Mouse (Mus musculus) NIH3T3 (cell line): Measurements from ENCODE around the gene Gnl1.
"Not testable (repeated sequence)": the region's sequence is repeated elsewhere in the genome, so short reads cannot be mapped to it uniquely, and the experiment has no call there.

Experiments
- DNase-seq: peaks from one replicate; pipeline ENCODE4 v3.0.0-alpha.2; 2012; ENCODE audit warnings: low read depth

Gnl1 gene

DNA sequence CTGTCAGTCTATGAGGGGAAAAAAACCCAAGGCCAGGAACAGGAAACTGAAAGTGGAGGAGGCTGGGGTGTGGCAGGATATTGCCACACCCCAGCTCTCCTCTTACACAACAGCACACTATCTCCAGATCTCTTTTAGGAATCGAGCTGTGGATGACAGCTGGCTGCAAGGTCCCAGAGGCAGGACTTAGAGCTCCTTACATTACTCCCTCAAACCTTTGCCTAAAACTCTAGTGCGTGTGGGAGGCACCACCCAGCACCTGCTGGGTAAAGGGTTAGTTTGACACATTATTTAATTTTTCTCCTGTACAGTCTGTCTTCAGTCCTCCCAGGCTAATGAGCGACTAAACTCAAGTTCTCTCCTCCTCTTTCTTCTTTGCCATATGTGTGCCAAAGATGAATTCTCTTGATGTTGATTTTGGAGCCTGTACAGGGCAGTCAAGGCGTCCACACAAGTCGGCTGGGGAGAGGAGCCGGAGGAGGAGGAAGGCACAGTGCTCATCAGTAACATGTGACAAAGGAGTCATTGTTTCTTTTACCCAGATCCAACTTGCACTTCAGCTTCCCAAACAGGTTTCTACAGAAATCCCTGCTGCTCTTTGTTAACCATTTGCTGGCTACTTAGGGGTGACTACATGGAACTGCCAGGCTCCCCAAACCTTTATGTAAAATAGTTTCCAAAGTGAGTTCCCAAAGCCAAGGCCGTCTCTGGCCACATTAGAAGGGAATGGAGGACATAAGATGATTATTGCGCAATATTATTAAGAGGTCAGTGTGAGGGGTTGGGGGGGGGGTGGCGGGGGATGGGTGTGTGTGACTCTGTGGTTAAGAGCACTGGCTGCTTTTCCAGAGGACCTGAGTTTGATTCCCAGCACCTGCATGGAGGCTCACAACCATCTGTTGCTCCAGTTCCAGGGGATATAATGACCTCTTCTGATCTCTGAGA is 44.3 kb downstream of the Gnl1 start:
- peak; percentile 80 for DNase-seq

DNA sequence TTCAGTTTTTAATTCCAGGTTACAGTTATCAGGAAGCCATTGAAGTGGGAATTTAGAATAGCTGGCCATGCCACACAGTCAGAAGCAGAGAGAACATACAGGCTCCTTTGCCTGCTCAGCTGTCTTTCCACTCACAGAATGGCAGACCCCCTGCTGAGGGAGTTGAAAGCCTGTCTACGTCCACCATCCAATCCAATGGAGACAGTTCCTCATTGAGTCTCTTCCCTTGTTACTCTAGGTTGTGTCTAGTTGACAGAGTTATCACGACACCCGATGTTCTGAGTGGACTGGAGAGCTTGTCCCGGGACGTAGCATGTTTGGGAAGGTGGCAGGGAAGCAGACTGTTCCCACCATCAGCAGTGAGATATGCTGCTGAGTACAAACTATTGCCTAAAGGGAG is 45.5 kb downstream of the Gnl1 start:
- DNase-seq: no peak

DNA sequence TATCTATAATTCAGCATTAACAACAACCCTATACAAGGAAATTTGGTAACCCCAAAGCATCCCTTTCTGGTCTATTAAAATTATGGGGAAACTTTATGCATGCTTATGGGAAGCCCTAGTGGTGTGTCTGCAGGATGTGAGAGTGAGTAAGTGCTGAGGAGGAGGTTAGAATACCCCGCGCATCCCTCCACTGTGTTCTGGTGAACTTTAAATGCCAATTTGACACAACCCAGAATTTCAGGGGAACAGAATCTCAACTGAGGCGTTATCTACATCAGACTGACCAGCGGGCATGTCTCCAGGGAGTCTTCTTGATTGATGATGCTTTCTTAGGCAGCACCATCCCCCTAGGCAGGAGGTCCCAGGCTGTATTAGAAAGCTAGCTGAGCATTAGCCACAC is 46.2 kb downstream of the Gnl1 start:
- DNase-seq: no peak

DNA sequence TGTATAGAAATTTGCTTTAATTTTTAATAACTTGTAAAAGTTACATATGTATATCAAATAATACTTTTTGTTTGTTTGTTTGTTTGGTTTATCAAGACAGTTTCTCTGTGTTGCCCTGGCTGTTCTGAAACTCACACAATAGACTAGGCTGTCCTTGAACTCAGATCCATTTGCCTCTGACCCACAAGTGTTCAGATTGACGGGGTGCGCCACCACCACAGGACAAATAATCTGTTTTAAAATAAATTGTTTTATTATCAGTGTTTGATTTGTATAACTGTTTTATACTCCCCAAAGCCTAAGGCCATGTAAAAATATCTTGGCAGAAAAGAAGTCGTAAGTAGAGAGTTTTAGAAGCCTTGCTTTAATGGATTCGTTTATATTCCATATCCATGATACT is 48.0 kb downstream of the Gnl1 start:
- no peak for DNase-seq

DNA sequence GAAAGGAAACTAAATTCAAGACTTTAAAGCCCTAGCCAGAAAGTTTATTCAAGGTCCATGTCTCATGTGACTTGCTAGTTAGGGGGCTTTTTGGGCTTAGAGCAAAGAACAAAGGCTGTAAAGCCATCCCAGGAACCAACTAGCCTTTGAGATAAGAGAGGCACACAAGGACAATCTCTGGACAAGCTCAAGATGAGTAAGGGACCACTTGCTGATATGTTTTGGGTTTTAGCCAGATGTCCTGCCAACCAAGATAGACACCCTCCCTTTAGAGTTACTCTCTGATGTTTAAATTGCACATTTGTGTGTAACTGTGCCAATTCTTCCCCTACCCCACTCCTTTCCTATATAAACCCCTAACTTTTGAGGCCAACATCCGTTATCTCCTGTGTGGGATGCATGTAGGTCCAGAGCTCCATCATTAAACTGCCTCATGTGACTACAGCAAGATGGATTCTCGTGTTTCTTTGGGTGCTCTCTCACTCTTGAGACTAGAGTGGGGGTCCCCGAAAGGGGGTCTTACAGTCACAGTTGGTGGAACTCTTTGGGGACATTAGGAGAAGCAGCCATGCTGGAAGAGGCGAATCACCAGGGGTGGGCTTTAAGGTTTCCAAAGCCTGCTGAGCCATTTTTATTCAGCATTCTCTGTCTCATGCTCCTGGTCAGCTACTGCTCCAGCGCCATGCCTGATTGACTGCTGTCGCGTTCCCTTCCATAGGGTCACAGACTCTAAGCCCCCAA is 49.4 kb downstream of the Gnl1 start:
- DNase-seq: no peak

DNA sequence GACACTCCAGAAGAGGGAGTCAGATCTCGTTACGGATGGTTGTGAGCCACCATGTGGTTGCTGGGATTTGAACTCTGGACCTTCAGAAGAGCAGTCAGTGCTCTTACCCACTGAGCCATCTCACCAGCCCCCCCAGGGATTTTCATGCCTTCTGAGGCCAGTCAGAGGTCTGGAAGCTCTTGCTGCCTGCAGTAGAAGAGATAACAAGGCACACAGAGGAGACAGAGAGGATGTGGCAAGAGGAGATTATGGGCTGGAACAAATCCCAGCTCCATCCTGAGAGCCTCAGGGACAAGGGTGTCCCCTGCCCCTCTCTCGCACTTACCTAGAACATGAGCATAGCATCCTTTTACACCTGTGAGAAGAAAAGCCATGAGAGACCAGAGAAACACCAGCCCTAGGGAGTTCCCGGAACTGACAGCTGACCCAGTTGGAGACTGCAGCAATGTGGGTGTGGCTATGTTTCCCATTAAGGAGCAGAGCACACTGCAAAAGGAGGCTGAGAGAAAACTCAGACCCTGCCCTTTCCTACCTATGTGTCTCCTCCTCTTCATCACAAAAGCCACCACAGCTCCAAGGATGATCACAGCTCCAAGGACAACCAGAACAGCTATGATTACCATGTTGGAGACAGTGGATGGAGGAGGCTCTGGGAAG is 50.5 kb downstream of the Gnl1 start:
- DNase-seq: not testable (repeated sequence)

DNA sequence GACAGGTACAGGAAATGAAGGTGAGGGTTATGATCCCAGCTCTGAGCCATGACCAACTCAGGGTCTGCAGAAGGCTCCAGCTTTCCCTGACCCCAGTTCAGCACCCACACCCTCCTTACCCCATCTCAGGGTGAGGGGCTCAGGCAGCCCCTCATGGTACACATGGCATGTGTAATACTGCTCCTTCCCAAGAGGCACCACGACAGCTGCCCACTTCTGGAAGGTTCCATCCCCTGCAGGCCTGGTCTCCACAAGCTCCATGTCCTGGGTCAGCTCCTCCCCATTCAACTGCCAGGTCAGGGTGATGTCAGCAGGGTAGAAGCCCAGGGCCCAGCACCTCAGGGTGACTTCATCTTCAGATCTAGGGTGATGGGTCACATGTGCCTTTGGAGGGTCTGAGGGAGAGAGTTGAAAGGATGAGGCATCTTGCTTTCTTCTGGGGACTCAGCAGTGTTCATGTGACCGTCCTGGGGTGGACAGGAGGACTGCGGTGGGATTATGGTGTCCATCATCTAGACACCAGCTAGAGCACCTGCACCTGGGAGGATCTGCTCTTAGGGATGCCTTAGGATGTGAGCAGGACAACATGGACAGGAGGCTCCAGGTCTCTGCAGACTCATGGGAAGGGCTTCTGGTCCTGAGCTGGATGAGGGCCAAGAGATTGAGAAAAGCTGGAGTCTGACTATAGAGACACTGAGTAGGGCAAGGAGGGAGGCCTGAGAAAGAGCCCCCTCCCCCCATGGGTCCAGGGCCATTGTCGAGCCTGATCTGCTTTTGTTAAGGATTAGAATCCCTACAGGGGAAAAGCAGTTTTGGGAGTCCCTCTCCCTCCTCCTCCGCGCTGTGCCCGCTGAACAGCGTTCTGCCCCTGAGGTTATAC is 51.3 kb downstream of the Gnl1 start:
- not testable (repeated sequence) for DNase-seq

DNA sequence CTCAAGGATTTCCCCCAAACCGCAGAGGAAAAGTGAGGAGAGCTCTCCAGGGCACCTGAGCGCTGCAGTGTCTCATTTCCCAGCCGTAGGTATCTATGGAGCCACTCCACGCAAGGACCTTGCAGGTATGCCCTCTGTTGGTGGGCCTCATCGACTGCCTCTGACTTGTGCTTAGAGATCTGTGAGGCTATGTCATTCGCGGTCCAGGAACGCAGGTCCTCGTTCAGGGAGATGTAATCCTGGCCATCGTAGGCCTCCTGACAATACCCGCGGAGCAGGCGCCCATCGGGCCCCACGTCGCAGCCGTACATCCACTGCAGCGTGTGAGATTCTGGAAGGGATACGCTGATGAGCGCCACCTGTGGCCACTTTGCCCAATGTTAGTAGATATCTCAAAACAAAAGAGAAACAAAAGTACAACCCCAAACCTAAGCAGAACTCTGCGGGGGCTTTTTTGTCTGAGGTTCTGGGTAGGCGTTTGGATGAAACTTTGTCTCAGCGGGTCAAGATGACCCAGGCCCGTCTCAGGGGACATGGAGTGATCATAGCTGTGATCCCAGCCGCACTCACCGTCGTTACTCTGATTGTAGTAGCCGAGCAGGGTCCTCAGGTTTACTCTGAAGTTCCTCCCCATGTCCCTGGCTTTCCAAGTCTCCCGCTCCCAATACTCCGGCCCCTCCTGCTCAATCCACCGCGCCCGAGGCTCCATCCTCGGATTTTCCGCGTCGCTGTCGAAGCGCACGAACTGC is 52.1 kb downstream of the Gnl1 start:
- not testable (repeated sequence) for DNase-seq

DNA sequence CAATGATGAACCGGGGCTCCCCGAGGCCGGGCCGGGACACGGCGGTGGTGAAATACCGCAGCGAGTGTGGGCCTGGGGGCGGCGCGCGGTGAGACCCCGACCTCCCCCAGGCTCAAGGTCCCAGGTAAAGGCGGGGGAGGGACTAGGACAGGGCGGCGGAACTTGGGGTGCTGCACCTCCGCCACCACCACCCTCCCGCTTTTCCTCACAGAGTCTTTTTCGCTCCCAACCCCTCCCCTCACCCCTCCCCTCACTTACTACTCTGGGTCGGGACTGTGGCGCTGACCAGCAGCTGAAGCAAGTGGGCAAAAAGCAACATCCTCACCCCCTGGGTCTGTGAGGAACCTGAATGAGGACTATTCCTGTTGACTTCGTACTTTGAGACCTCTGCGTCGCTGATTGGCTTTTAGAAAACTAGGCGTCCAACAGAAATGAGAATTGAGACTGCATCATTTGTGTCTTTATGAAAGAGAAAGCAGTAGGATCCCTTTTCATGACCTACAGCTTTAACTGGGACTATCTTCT is 52.8 kb downstream of the Gnl1 start, which contains the start of gene H2-T23:
Gene H2-T23, minus strand, starts transcription at position 505 of the 525 bp plus-strand sequence.
- peak; percentile 62 for DNase-seq

DNA sequence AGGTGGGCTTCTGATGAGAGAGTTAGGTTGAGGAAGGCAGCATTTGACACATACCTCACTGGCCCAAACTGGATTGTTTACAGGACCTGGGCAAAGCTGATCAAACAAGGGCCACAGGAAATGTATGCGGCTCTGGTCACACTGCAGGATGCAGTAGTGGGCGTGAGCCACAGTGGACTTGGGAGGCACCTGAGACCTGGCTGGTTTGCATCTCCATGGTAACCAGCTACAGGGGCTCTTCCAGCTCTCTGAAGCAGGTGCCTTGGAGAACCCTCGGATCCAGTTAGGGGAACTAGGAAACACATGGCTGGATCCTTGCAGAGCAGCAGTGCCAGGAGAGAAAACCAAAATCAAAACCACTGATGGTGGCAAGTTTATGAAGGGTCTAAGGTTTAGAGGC is 54.9 kb downstream of the Gnl1 start:
- not testable (repeated sequence) for DNase-seq

DNA sequence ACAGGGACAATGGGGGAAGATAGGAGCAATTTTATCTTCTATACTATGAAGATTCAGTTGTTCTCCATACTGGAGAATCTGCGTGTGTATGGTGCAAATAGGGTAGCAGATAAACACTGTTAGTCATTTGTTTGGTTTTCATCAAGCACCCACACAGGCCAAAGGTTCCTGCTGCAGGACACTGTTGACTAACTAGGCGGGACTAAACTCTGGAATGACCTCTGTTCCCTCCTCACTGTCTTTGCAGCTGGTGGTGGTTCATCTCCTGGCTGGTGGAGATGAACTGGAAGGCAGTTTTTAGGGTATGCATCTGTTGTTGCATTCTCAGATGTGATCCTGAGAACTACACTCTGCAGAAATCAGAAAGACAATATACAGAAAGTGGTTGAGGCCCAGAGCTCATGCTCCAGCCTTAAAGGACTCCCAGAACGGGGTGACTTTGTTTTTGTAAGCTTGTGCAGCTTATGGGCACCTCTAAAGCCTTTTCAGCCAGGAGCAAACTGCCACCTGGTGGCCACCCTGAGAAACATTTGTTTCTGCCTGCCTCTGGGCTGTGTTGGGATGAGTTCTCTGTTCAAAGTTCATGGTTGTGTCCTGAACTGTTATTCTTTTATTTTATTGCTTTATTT is 55.5 kb downstream of the Gnl1 start:
- not testable (repeated sequence) for DNase-seq

DNA sequence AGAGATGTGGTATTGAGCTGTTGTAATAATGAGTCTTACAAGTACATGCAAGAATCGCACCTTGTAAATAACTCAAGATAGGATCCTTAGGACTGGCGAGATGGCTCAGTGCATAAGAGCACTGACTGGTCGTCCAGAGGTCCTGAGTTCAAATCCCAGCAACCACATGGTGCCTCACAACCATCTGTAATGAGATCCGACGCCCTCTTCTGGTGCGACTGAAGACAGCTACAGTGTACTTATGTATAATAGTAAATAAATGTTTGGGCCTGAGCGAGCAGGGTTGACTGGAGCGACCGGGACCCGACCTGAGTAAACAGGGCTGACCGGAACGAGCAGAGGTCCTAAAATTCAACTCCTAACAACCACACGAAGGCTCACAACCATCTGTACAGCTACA is 56.5 kb downstream of the Gnl1 start:
- not testable (repeated sequence) for DNase-seq
